Mouse (Mus musculus) activated CD4-positive, CD25-positive, alpha-beta regulatory T cell, adult 4 months (primary cell): Measurements from ENCODE around the gene Gsg1l. TPM values are rescaled to one million over a fixed set of nuclear protein-coding genes. Genes with fewer than 3 reads are reported as not detected.

Source experiments
- ATAC-seq: one replicate; pipeline ENCODE4 v1.8.0; 2017
- polyA plus RNA-seq, 2 experiments: library from polyadenylated mRNA; unstranded; fragments of 100-300 nt; shearing (Covaris generic); gene quantifications; one replicate each; pipeline ENCODE4 v1.2.1; 2017

Gene Gsg1l
- polyA plus RNA-seq, 2 experiments from 2014 or later: not detected

- no peak for ATAC-seq
Observed at GRCm38 (mm10) chr7:125933356-125934244, 148.6 kb downstream of the Gsg1l start.

GRCm38 (mm10) chr7:125931602-125932001 is 150.6 kb downstream of the Gsg1l start:
- ATAC-seq: no peak

- no peak for ATAC-seq
Observed at GRCm38 (mm10) chr7:125924044-125924443, 158.2 kb downstream of the Gsg1l start.

- no peak for ATAC-seq
Observed at GRCm38 (mm10) chr7:125920801-125921200, 161.4 kb downstream of the Gsg1l start.

GRCm38 (mm10) chr7:125900386-125901161 is 181.6 kb downstream of the Gsg1l start:
- ATAC-seq: no peak

- no peak for ATAC-seq
Observed at GRCm38 (mm10) chr7:125899916-125900315, 182.3 kb downstream of the Gsg1l start.

GRCm38 (mm10) chr7:125899036-125899435 is 183.2 kb downstream of the Gsg1l start:
- ATAC-seq: no peak

- ATAC-seq: no peak
Observed at GRCm38 (mm10) chr7:125897059-125897458, 185.2 kb downstream of the Gsg1l start.

- ATAC-seq: no peak
Observed at GRCm38 (mm10) chr7:125893621-125894020, 188.6 kb downstream of the Gsg1l start.

GRCm38 (mm10) chr7:125888373-125888772 is 193.8 kb downstream of the Gsg1l start:
- no peak for ATAC-seq

GRCm38 (mm10) chr7:125887761-125888160 is 194.4 kb downstream of the Gsg1l start:
- no peak for ATAC-seq

GRCm38 (mm10) chr7:125887124-125887523 is 195.1 kb downstream of the Gsg1l start:
- no peak for ATAC-seq

- ATAC-seq: no peak
Observed at GRCm38 (mm10) chr7:125886116-125886680, 196.0 kb downstream of the Gsg1l start.

- ATAC-seq: no peak
Observed at GRCm38 (mm10) chr7:125883232-125883631, 199.0 kb downstream of the Gsg1l start.

- no peak for ATAC-seq
Observed at GRCm38 (mm10) chr7:125878040-125878439, 204.2 kb downstream of the Gsg1l start.

- no peak for ATAC-seq
Observed at GRCm38 (mm10) chr7:125873971-125874495, 208.2 kb downstream of the Gsg1l start.

- ATAC-seq: no peak
Observed at GRCm38 (mm10) chr7:125872874-125873273, 209.3 kb downstream of the Gsg1l start.

- ATAC-seq: no peak
Observed at GRCm38 (mm10) chr7:125872202-125872580, 210.0 kb downstream of the Gsg1l start.

- ATAC-seq: no peak
Observed at GRCm38 (mm10) chr7:125871404-125872201, 210.6 kb downstream of the Gsg1l start.

- no peak for ATAC-seq
Observed at GRCm38 (mm10) chr7:125868570-125868969, 213.6 kb downstream of the Gsg1l start.

GRCm38 (mm10) chr7:125865234-125865633 is 217.0 kb downstream of the Gsg1l start:
- ATAC-seq: no peak

- ATAC-seq: no peak
Observed at GRCm38 (mm10) chr7:125864026-125864425, 218.2 kb downstream of the Gsg1l start.
